Mouse (Mus musculus) retina, postnatal 7 days (tissue): ENCODE measurements around the gene Sdc4.

Experiments
- DNase-seq: peaks from one replicate; pipeline ENCODE4 v3.0.0-alpha.2; 2012; ENCODE audit warnings: low read depth, low spot score

Gene Sdc4

GRCm38 (mm10) chr2:164403396-164404081, 40.1 kb downstream of the Sdc4 start:
- DNase-seq: no peak

- DNase-seq: peak; percentile 72
Measured at GRCm38 (mm10) chr2:164402906-164403305, 40.8 kb downstream of the Sdc4 start, which contains the start of gene Rbpjl. Gene Rbpjl (plus strand): TSS chr2:164403141.

GRCm38 (mm10) chr2:164396911-164397310, 46.8 kb downstream of the Sdc4 start:
- DNase-seq: no peak

GRCm38 (mm10) chr2:164396076-164396475, 47.6 kb downstream of the Sdc4 start:
- no peak for DNase-seq

GRCm38 (mm10) chr2:164393126-164393525, 50.6 kb downstream of the Sdc4 start:
- no peak for DNase-seq

- DNase-seq: peak; percentile 69
Measured at GRCm38 (mm10) chr2:164389499-164389898, 54.2 kb downstream of the Sdc4 start.

- DNase-seq: no peak
Measured at GRCm38 (mm10) chr2:164389020-164389419, 54.7 kb downstream of the Sdc4 start, which contains the start of gene Slpi. Gene Slpi (minus strand): TSS chr2:164389095.

GRCm38 (mm10) chr2:164386953-164387352, 56.7 kb downstream of the Sdc4 start:
- DNase-seq: no peak

- DNase-seq: peak; percentile 35
Measured at GRCm38 (mm10) chr2:164385927-164386763, 57.5 kb downstream of the Sdc4 start.

GRCm38 (mm10) chr2:164383656-164384399, 59.9 kb downstream of the Sdc4 start:
- DNase-seq: no peak

GRCm38 (mm10) chr2:164382971-164383370, 60.7 kb downstream of the Sdc4 start:
- DNase-seq: no peak

GRCm38 (mm10) chr2:164381726-164382125, 62.0 kb downstream of the Sdc4 start:
- DNase-seq: no peak

- DNase-seq: no peak
Measured at GRCm38 (mm10) chr2:164377478-164378426, 65.9 kb downstream of the Sdc4 start.
